Mouse (Mus musculus) thymus, adult 2 months (tissue): ENCODE results near the gene H2-Q10. TPM values are rescaled to one million over a fixed set of nuclear protein-coding genes. Genes with fewer than 3 reads are reported as not detected.

Source experiments
- DNase-seq: peaks from one replicate; pipeline ENCODE4 v3.0.0; 2021
- H3K27ac ChIP-seq: fragments of 200-500 bp; 2 replicates; pipeline ENCODE4 v1.5.1; 2012; ENCODE audit warnings: low read length, control low read depth; ENCODE audit not compliant: control insufficient read depth, insufficient read depth
- H3K27me3 ChIP-seq: fragments of 200-500 bp; 2 replicates; pipeline ENCODE4 v1.6.1; 2012; ENCODE audit warnings: mild to moderate bottlenecking, low read length, moderate library complexity, mixed read lengths; ENCODE audit not compliant: control insufficient read depth, insufficient read depth
- H3K36me3 ChIP-seq: fragments of 200-500 bp; 2 replicates; pipeline ENCODE4 v1.6.1; 2012; ENCODE audit warnings: mild to moderate bottlenecking, low read length, moderate library complexity; ENCODE audit not compliant: control insufficient read depth, insufficient read depth
- H3K4me1 ChIP-seq: fragments of 200-500 bp; replicated peaks from 2 replicates; pipeline ENCODE4 v1.6.1; 2012; ENCODE audit warnings: low read length; ENCODE audit not compliant: control insufficient read depth, insufficient read depth
- H3K4me3 ChIP-seq: fragments of 200-500 bp; 2 replicates; pipeline ENCODE4 v1.5.1; 2012; ENCODE audit warnings: mild to moderate bottlenecking, low read length, control low read depth, moderate library complexity; ENCODE audit not compliant: control insufficient read depth, insufficient read depth
- CTCF ChIP-seq: fragments of 200-500 bp; IDR thresholded peaks from 2 replicates; pipeline ENCODE4 v1.5.1; 2012; ENCODE audit warnings: mild to moderate bottlenecking, control low read depth, low read length, moderate library complexity, borderline replicate concordance; ENCODE audit not compliant: control insufficient read depth, poor library complexity, insufficient read depth; ENCODE audit errors: extremely low read depth
- POLR2A ChIP-seq: fragments of 200-500 bp; IDR thresholded peaks from 2 replicates; pipeline ENCODE4 v1.6.1; 2012; ENCODE audit warnings: mild to moderate bottlenecking, low read length, control low read depth, moderate library complexity; ENCODE audit not compliant: control insufficient read depth, poor library complexity, insufficient read depth; ENCODE audit errors: extremely low read depth
- WGBS: fragments of 180-500 bp; shearing (Covaris S2); methylation state at CpG from one replicate; pipeline ENCODE4 v1.1.7; 2018; 5-methylcytosine and 5-hydroxymethylcytosine counted together
- polyA plus RNA-seq: library from polyadenylated mRNA; depleted of rRNA; stranded (reverse); fragments of >200 nt; gene quantifications from 2 replicates; pipeline ENCODE4 v1.2.3, GENCODE M21; 2012; rRNA removed

The H2-Q10 gene
- polyA plus RNA-seq, 1 experiment, result 15.3 TPM

DNA sequence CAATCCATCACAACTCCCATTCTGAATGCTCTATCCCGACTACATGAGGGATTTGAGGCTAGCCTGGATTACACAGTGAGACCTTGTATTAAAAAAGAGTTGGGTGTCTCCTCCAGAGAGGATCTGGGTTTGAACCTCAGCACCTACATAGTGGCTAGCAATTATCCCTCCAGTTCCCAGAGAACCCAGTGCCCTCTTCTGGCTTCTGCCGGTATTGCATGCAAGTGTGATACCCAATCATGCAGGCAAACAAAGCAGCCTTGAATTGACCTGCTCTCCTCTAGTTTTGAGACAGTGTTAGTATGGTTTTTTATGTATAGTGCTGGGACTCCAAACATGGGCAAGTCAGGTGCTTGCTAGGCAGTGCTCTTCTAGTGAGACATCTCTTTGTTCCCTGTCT lies 44.0 kb downstream of the H2-Q10 start:
- TF ChIP-seq CTCF (no peak), POLR2A (no peak)
- H3K27ac ChIP-seq, result no peak overlapping the region
- WGBS, result 33% methylated on average over 2 of the region's 2 CpGs
- H3K27me3 ChIP-seq, result no peaks in the 10 kb centered on the region
- peak; percentile 86 for DNase-seq
- no peak overlapping the region for H3K4me3 ChIP-seq
- peaks cover 20% of the 10 kb centered on the region for H3K4me1 ChIP-seq
- no peaks in the 10 kb centered on the region; the same call in 1 of the 2 replicates for H3K36me3 ChIP-seq

DNA sequence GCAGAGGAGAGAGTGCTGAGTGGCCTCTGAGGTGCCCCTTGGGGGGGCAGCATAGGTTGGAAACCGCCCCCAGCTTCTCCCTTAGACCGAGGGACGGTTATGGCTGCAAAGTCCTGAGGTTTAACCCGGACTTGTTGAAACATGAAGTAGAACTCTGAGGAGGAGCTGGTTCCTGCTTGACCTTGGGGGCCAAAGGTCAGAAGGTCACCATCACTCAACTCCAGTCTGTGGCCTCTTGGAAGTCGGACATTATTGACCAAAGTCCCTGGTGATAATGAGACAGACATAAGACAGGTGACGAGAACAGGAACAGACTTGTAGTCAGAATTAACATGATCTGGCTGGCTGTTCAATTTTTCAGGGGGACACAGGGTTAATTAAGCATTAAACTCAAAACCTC lies 44.9 kb downstream of the H2-Q10 start:
- TF ChIP-seq POLR2A (no peak), CTCF (no peak)

DNA sequence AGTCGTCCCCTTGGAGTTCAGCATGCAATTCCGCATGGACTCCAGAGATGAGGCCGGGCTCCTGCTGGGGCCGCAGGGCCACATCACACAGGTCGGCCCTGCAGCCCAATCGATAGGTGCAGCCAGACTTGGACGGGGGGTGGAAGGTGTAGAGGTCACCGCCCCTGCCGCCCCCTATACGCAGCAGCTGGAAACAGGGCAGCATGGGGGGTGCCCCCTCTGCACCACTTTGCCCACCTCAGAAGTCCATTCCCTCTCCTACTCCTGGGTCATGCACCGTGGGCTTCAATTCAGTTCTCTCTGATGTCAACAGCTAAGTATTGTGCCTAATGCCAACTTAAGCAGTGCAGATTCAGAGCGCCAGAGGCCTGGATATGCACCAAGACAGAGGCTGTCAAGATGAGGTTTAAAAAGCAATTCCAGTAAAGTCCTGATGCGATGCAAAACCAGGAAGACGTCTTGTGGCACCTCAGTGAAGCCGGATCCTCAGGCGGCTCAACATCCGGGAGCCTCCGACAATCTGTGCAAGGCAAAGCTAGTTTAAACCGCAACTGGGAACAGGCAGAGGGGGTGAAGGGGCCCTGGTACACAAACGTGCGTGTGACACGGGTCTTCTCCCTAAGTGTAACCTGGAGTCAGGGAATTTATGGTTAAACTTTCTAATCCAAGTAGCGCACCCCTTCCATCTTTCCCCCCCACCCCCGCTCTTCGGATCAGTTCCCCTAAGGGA lies 46.2 kb downstream of the H2-Q10 start:
- no peak for TF ChIP-seq POLR2A
- no peak for TF ChIP-seq CTCF
- Histone ChIP-seq H3K4me3 (peak overlapping the region; percentile 67), H3K36me3 (no peaks in the 10 kb centered on the region; the same call in 1 of the 2 replicates), H3K4me1 (peaks cover 20% of the 10 kb centered on the region), H3K27ac (no peak overlapping the region), H3K27me3 (no peaks in the 10 kb centered on the region)
- 24% methylated on average over 25 of the region's 25 CpGs for WGBS
- DNase-seq, result peak; percentile 44

More for the DNA sequence above, 44.9 kb downstream of the H2-Q10 start:
- H3K4me3 ChIP-seq, result no peak overlapping the region
- H3K4me1 ChIP-seq, result peaks cover 20% of the 10 kb centered on the region
- no peaks in the 10 kb centered on the region for H3K27me3 ChIP-seq
- no peaks in the 10 kb centered on the region; the same call in 1 of the 2 replicates for H3K36me3 ChIP-seq
- DNase-seq, result no peak
- no peak overlapping the region for H3K27ac ChIP-seq
- WGBS, result 96% methylated on average over 6 of the region's 6 CpGs

DNA sequence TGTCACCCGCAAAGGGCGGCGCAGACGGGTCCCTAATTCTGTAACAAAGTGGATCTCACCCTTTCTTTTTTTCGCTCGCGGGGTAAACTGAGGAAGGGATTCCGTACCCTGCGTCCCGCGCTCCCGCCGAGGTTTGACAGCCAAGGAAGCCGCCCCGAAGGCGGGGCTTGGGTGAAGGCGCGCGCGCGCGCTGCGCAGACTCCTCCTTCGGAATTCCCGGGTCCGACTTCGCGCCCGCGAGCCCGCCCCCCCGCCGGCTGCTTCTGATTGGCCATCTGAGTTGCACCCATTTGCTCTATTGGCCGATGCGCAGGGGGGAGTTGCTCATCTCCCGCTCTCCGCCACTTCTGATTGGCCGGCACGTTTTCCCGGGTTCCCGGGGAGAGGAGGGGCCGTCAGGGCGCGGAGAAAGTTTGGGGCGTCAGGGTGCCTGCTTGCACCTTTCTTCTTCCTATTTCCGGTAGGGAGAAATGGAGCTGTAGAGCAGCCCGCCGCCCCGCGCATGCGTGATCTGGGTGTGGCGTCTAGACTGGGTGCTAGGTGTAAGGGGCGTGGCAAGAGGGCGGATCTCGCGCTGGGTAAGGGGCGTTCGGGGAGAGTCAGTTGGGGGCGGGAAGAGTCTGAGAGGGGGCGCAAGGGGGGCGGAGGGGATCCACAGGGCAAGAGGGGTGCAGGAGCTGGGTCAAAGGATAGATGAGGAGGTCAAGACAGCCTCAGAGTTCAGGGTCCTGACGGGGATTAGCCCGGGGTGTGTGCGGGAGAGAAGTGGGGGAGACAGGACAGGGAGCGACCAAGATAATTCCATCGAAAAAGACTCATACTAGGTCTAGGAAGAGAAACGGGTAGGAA lies 47.0 kb downstream of the H2-Q10 start, which contains the start of the genes Tcf19 and Cchcr1:
TSS of gene Tcf19 (minus strand) at position 173 of the 849 bp plus-strand sequence.
TSS of gene Cchcr1 (plus strand) at position 449 of the 849 bp plus-strand sequence.
- Histone ChIP-seq H3K36me3 (no peaks in the 10 kb centered on the region; the same call in 1 of the 2 replicates), H3K27ac (no peak within 1 kb of the TSS), H3K27me3 (no peaks in the 10 kb centered on the region), H3K4me3 (peak within 1 kb of the TSS; percentile 67), H3K4me1 (peaks cover 20% of the 10 kb centered on the region)
- WGBS, result under 1% methylated on average over 67 of the region's 67 CpGs
- peak; percentile 97 for DNase-seq
- TF ChIP-seq POLR2A, result no peak; the same call in 1 of the 2 replicates
- TF ChIP-seq CTCF, result peak; percentile 62; the same call in 1 of the 2 replicates

DNA sequence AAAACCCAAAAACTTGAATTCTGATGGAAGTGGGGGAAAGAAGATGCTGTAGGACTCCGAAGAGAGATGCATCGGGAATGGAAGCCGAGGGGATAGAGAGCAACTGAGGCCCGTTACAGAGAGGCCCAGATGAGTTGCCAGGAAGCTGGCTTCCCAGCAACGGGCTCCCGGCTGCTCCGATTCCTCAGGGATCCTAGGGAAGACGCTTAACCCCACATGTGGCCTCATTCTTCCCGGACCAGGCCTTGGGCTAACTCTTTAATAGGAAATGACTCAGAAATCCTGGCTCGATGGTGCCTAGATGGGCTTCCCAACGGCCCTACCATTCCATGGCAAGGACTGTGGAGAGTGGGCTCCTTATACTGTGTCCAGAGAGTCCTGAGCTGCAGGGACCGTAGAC lies 47.6 kb downstream of the H2-Q10 start:
- DNase-seq, result peak; percentile 10
- H3K27ac ChIP-seq, result no peak overlapping the region
- peak overlapping the region; percentile 67 for H3K4me3 ChIP-seq
- H3K36me3 ChIP-seq, result no peaks in the 10 kb centered on the region; the same call in 1 of the 2 replicates
- no peaks in the 10 kb centered on the region for H3K27me3 ChIP-seq
- TF ChIP-seq CTCF (no peak), POLR2A (no peak)
- H3K4me1 ChIP-seq, result peaks cover 20% of the 10 kb centered on the region
- 23% methylated on average over 12 of the region's 12 CpGs for WGBS

Other genes starting within 250 kb of the H2-Q10 start
- gene Gm16181, start 249.3 kb upstream of the H2-Q10 start, polyA plus RNA-seq, result 0.29 TPM in 1 of 2 replicates, not detected in the other
- gene Atp6v1g2, start 236.4 kb upstream of the H2-Q10 start, polyA plus RNA-seq, result 7.9 TPM in 2 replicates
- gene Nfkbil1, start 234.3 kb upstream of the H2-Q10 start, polyA plus RNA-seq, result 34.2 and 41.3 TPM in 2 replicates
- 778 and 831 TPM in 2 replicates for gene Ddx39b, start 228.3 kb upstream of the H2-Q10 start, polyA plus RNA-seq
- 873 and 1,061 TPM in 2 replicates for gene H2-D1, start 207.4 kb upstream of the H2-Q10 start, polyA plus RNA-seq
- gene H2-Q1, start 149.7 kb upstream of the H2-Q10 start, polyA plus RNA-seq, result 4.6 and 6.7 TPM in 2 replicates
- 142 and 170 TPM in 2 replicates for gene H2-Q2, start 127.8 kb upstream of the H2-Q10 start, polyA plus RNA-seq
- 272 and 274 TPM in 2 replicates for gene H2-Q4, start 90.5 kb upstream of the H2-Q10 start, polyA plus RNA-seq
- 115 and 165 TPM in 2 replicates for gene H2-Q6, start 45.2 kb upstream of the H2-Q10 start, polyA plus RNA-seq
- 412 and 617 TPM in 2 replicates for gene H2-Q7, start 30.9 kb upstream of the H2-Q10 start, polyA plus RNA-seq
- 0.50 and 0.71 TPM in 2 replicates for gene Pou5f1, start 35.9 kb downstream of the H2-Q10 start, polyA plus RNA-seq
- gene Tcf19, start 46.7 kb downstream of the H2-Q10 start, polyA plus RNA-seq, result 64.4 and 92.6 TPM in 2 replicates
- gene Cchcr1, start 47.0 kb downstream of the H2-Q10 start, polyA plus RNA-seq, result 19.3 and 19.5 TPM in 2 replicates
- gene Psors1c2, start 63.1 kb downstream of the H2-Q10 start, polyA plus RNA-seq, result 10.2 and 11.2 TPM in 2 replicates
- gene Cdsn, start 82.0 kb downstream of the H2-Q10 start, polyA plus RNA-seq, result 1.8 and 3.3 TPM in 2 replicates
- gene 2300002M23Rik, start 97.4 kb downstream of the H2-Q10 start, polyA plus RNA-seq, result 0.58 and 0.59 TPM in 2 replicates
- gene Sfta2, start 131.5 kb downstream of the H2-Q10 start, polyA plus RNA-seq, result 0.82 and 1.3 TPM in 2 replicates
- gene Gm9573, start 156.5 kb downstream of the H2-Q10 start, polyA plus RNA-seq, result 0.09 and 0.23 TPM in 2 replicates
- 0.05 and 0.11 TPM in 2 replicates for gene Mucl3, start 173.6 kb downstream of the H2-Q10 start, polyA plus RNA-seq
- 153 and 171 TPM in 2 replicates for gene Vars2, start 197.5 kb downstream of the H2-Q10 start, polyA plus RNA-seq
- gene Gtf2h4, start 203.7 kb downstream of the H2-Q10 start, polyA plus RNA-seq, result 317 and 352 TPM in 2 replicates
- gene Ddr1, start 234.5 kb downstream of the H2-Q10 start, polyA plus RNA-seq, result 33.6 and 43.6 TPM in 2 replicates